16 mouse cellular contexts compared by ENCODE assay signal in genomic region chr13:60660056-60660455, GRCm38 (mm10). TPM values are rescaled to one million over a fixed set of nuclear protein-coding genes. Genes with fewer than 3 reads are reported as not detected.
DNase-seq lines count a peak whose midpoint lies in the region; ATAC-seq and TF ChIP-seq lines count a peak whose summit lies in the region.
"Had no signal": no experiment of that assay in that cellular context is flagged by ENCODE, and none has a peak within 500 bp of the region (broad histone marks: within the 10 kb centered on the region; RNA-seq: fewer than 3 reads in every experiment).

No protein-coding gene starts in this region.

- no peak overlapping the region for H3K4me2 ChIP-seq in forebrain, embryonic 15.5 days (replicated peaks)
- H3K4me2 ChIP-seq in forebrain, embryonic 12.5 days, result no peak overlapping the region
- H3K4me2 ChIP-seq in kidney, embryonic 16.5 days (replicated peaks; ENCODE audit: low read depth, low read length), result no peak overlapping the region
- no peak overlapping the region for H3K4me2 ChIP-seq in midbrain, embryonic 14.5 days (ENCODE audit: low read length)
- H3K4me2 ChIP-seq: liver, embryonic 13.5 days had no signal

- H3K36me3 ChIP-seq in forebrain, embryonic 15.5 days, result 0 out of 2 replicates have a peak, but pooled peaks cover 4% of the 10 kb centered on the region
- H3K36me3 ChIP-seq in forebrain, embryonic 12.5 days (replicated peaks), result no peaks in the 10 kb centered on the region; the same call in 1 of the 2 replicates
- no peaks in the 10 kb centered on the region for H3K36me3 ChIP-seq in kidney, embryonic 16.5 days (ENCODE audit: insufficient read depth, low read length)
- no peaks in the 10 kb centered on the region for H3K36me3 ChIP-seq in testis, adult 2 months (ENCODE audit: control insufficient read depth, insufficient read depth, low read length)
- peaks cover 6% of the 10 kb centered on the region; the same call in 1 of the 2 replicates for H3K36me3 ChIP-seq in midbrain, embryonic 14.5 days (ENCODE audit: control insufficient read depth, insufficient read depth, low read length)
- H3K36me3 ChIP-seq: G1E; liver, embryonic 13.5 days had no signal

- 61% methylated on average over 2 of the region's 2 CpGs for WGBS in forebrain, embryonic 15.5 days
- WGBS in forebrain, embryonic 12.5 days, result 84% methylated on average over 2 of the region's 2 CpGs
- WGBS in kidney, embryonic 16.5 days, result 66% methylated on average over 2 of the region's 2 CpGs
- 61% methylated on average over 2 of the region's 2 CpGs for WGBS in midbrain, embryonic 14.5 days

- no peak; the same call in 1 of the 2 replicates for ATAC-seq in forebrain, embryonic 15.5 days (replicated peaks)
- no peak for ATAC-seq in forebrain, embryonic 12.5 days (ENCODE audit: low FRiP score)
- ATAC-seq in kidney, embryonic 16.5 days (ENCODE audit: low FRiP score, low TSS enrichment), result no peak
- ATAC-seq in midbrain, embryonic 14.5 days (ENCODE audit: low FRiP score, low TSS enrichment), result no peak
- ATAC-seq: activated CD4-positive, CD25-positive, alpha-beta regulatory T cell, adult 4 months had no signal

- no peak for TF ChIP-seq POLR2A in testis, adult 2 months (IDR thresholded peaks at IDR 0.05; ENCODE audit: control insufficient read depth, low read depth, low read length)

- H3K27me3 ChIP-seq in forebrain, embryonic 15.5 days, result no peaks in the 10 kb centered on the region
- no peaks in the 10 kb centered on the region for H3K27me3 ChIP-seq in forebrain, embryonic 12.5 days
- H3K27me3 ChIP-seq in kidney, embryonic 16.5 days (ENCODE audit: insufficient read depth, low read length), result no peaks in the 10 kb centered on the region
- no peaks in the 10 kb centered on the region for H3K27me3 ChIP-seq in testis, adult 2 months (ENCODE audit: control insufficient read depth, insufficient read depth, low read length)
- no peaks in the 10 kb centered on the region for H3K27me3 ChIP-seq in midbrain, embryonic 14.5 days (ENCODE audit: control insufficient read depth, insufficient read depth, low read length)
- H3K27me3 ChIP-seq: liver, embryonic 13.5 days had no signal

- H3K27ac ChIP-seq in forebrain, embryonic 15.5 days (replicated peaks), result peak overlapping the region; percentile 29; the same call in 1 of the 2 replicates
- H3K27ac ChIP-seq in forebrain, embryonic 12.5 days, result no peak overlapping the region
- 0 out of 2 replicates have a peak overlapping the region, but pooled peaks have one; percentile 21 for H3K27ac ChIP-seq in kidney, embryonic 16.5 days (ENCODE audit: low read length)
- peak overlapping the region; percentile 27 for H3K27ac ChIP-seq in testis, adult 2 months (ENCODE audit: control insufficient read depth, insufficient read depth, low read depth, low read length)
- H3K27ac ChIP-seq in midbrain, embryonic 14.5 days (replicated peaks; ENCODE audit: low read depth, low read length), result no peak overlapping the region
- H3K27ac ChIP-seq: left cerebral cortex, adult 2 months; liver, embryonic 13.5 days had no signal

- DNase-seq in kidney, postnatal 10 days, result no peak
- no peak for DNase-seq in testis, postnatal 10 days (ENCODE audit: low spot score)
- DNase-seq in adrenal gland, adult 18-20 months (ENCODE audit: low spot score in 2 of 2), result no peak
- no peak for DNase-seq in midbrain, embryonic 14.5 days
- DNase-seq: B cell, adult 2 months; gastrocnemius, postnatal 36 days; liver, embryonic 13.5 days; right cerebral cortex, postnatal 25 days; thymus, postnatal 4 days had no signal

- peaks cover 11% of the 10 kb centered on the region for H3K4me1 ChIP-seq in forebrain, embryonic 15.5 days
- H3K4me1 ChIP-seq in forebrain, embryonic 12.5 days, result peaks cover 9% of the 10 kb centered on the region; the same call in 1 of the 2 replicates
- peaks cover 37% of the 10 kb centered on the region for H3K4me1 ChIP-seq in kidney, embryonic 16.5 days (ENCODE audit: insufficient read depth, low read length)
- no peaks in the 10 kb centered on the region for H3K4me1 ChIP-seq in testis, adult 2 months (ENCODE audit: control insufficient read depth, insufficient read depth, low read length)
- 0 out of 2 replicates have a peak, but pooled peaks cover 5% of the 10 kb centered on the region for H3K4me1 ChIP-seq in midbrain, embryonic 14.5 days (ENCODE audit: control insufficient read depth, insufficient read depth, low read length)

- H3K9me3 ChIP-seq in forebrain, embryonic 15.5 days, result no peaks in the 10 kb centered on the region
- no peaks in the 10 kb centered on the region for H3K9me3 ChIP-seq in forebrain, embryonic 12.5 days
- H3K9me3 ChIP-seq in kidney, embryonic 16.5 days (ENCODE audit: low read length), result no peaks in the 10 kb centered on the region
- no peaks in the 10 kb centered on the region for H3K9me3 ChIP-seq in midbrain, embryonic 14.5 days (ENCODE audit: control insufficient read depth, low read length)
- H3K9me3 ChIP-seq: liver, embryonic 13.5 days had no signal

- H3K4me3 ChIP-seq in forebrain, embryonic 15.5 days, result no peak overlapping the region
- no peak overlapping the region for H3K4me3 ChIP-seq in forebrain, embryonic 12.5 days (replicated peaks)
- H3K4me3 ChIP-seq in kidney, embryonic 16.5 days (ENCODE audit: low read length), result no peak overlapping the region
- no peak overlapping the region for H3K4me3 ChIP-seq in testis, adult 2 months (ENCODE audit: control insufficient read depth, low read depth, low read length)
- H3K4me3 ChIP-seq in midbrain, embryonic 14.5 days (replicated peaks; ENCODE audit: low read depth, low read length), result no peak overlapping the region
- H3K4me3 ChIP-seq: left cerebral cortex, adult 2 months; liver, embryonic 13.5 days had no signal

- H3K9ac ChIP-seq in forebrain, embryonic 15.5 days (replicated peaks), result no peak overlapping the region
- H3K9ac ChIP-seq in forebrain, embryonic 12.5 days, result no peak overlapping the region
- H3K9ac ChIP-seq in kidney, embryonic 16.5 days (replicated peaks; ENCODE audit: low read length), result no peak overlapping the region
- H3K9ac ChIP-seq in midbrain, embryonic 14.5 days (replicated peaks; ENCODE audit: low read length), result no peak overlapping the region
- H3K9ac ChIP-seq: liver, embryonic 13.5 days had no signal

- no peak for TF ChIP-seq CTCF in testis, adult 2 months (IDR thresholded peaks at IDR 0.05; ENCODE audit: control insufficient read depth, insufficient read depth, insufficient replicate concordance, low read depth, low read length)

RNA-seq across cellular contexts. Expression of gene Dapk1, which starts 58.3 kb away (rescaled TPM):
- 54.7 and 56.5 TPM in 2 replicates for polyA plus RNA-seq in forebrain, embryonic 15.5 days (2015; fragmentation: Nextera tagmentation; extraction: Ambion mirVana)
- 39.8 and 43.3 TPM in 2 replicates for polyA plus RNA-seq in forebrain, embryonic 12.5 days (2016; fragmentation: Nextera tagmentation; extraction: Ambion mirVana)
- 25.3 and 26.5 TPM in 2 replicates for polyA plus RNA-seq in kidney, embryonic 16.5 days (2015; fragmentation: Nextera tagmentation; extraction: Ambion mirVana)
- 2.6 and 3.4 TPM in 2 replicates for polyA plus RNA-seq in testis, adult 2 months (2012; rRNA removed)
- total RNA-seq in adrenal gland, adult 18-20 months (2021), result 10 to 100 TPM; 16.3 to 22.5 TPM
- polyA plus RNA-seq in midbrain, embryonic 14.5 days (2014; fragmentation: Nextera tagmentation; extraction: Ambion mirVana), result 41.7 and 42.4 TPM in 2 replicates
- polyA plus RNA-seq: G1E had no signal

Comparison
In these comparisons a context has a peak if more than half of its experiments do, and no peak if none do; other contexts are left out.
1. H3K27ac ChIP-seq: peak in forebrain, embryonic 15.5 days (single experiment), kidney, embryonic 16.5 days (single experiment) and testis, adult 2 months (single experiment); none in forebrain, embryonic 12.5 days (single experiment) and midbrain, embryonic 14.5 days (single experiment).